Mouse (Mus musculus): ENCODE results near the gene Lonp1.
"Not testable (repeated sequence)": the region's sequence is repeated elsewhere in the genome, so short reads cannot be mapped to it uniquely, and the experiment has no call there.

Gene Lonp1

GRCm38 (mm10) chr17:56625495-56625894 is 1.2 kb downstream of the Lonp1 start:
- no peak for DNase-seq (ENCODE audit: low read depth, low spot score)

GRCm38 (mm10) chr17:56617628-56618027 is 9.1 kb downstream of the Lonp1 start:
- no peak for DNase-seq (ENCODE audit: low read depth, low spot score)

- DNase-seq (ENCODE audit: low read depth, low spot score): no peak
Measured at GRCm38 (mm10) chr17:56616725-56617124, 10.0 kb downstream of the Lonp1 start.

GRCm38 (mm10) chr17:56615792-56616191 is 10.9 kb downstream of the Lonp1 start:
- DNase-seq (ENCODE audit: low read depth, low spot score): no peak

- DNase-seq (ENCODE audit: low read depth, low spot score): no peak
Measured at GRCm38 (mm10) chr17:56615136-56615784, 11.4 kb downstream of the Lonp1 start.

- no peak for DNase-seq (ENCODE audit: low read depth, low spot score)
Measured at GRCm38 (mm10) chr17:56614391-56615135, 12.1 kb downstream of the Lonp1 start.

GRCm38 (mm10) chr17:56613893-56614292 is 12.8 kb downstream of the Lonp1 start:
- not testable (repeated sequence) for DNase-seq (ENCODE audit: low read depth, low spot score)

- DNase-seq (ENCODE audit: low read depth, low spot score): peak; percentile 73
Measured at GRCm38 (mm10) chr17:56613236-56613844, 13.3 kb downstream of the Lonp1 start, which contains the start of gene Rpl36. Gene Rpl36, plus strand, starts transcription at chr17:56613416.

- DNase-seq (ENCODE audit: low read depth, low spot score): not testable (repeated sequence)
Measured at GRCm38 (mm10) chr17:56612565-56612939, 14.1 kb downstream of the Lonp1 start.

- no peak for DNase-seq (ENCODE audit: low read depth, low spot score)
Measured at GRCm38 (mm10) chr17:56611861-56612564, 14.7 kb downstream of the Lonp1 start.

- DNase-seq (ENCODE audit: low read depth, low spot score): no peak
Measured at GRCm38 (mm10) chr17:56611323-56611722, 15.4 kb downstream of the Lonp1 start.

GRCm38 (mm10) chr17:56609452-56610171 is 17.1 kb downstream of the Lonp1 start, which contains the start of gene 2410015M20Rik:
Gene 2410015M20Rik, minus strand, starts transcription at chr17:56609771.
- peak; percentile 92 for DNase-seq (ENCODE audit: low read depth, low spot score)

- no peak for DNase-seq (ENCODE audit: low read depth, low spot score)
Measured at GRCm38 (mm10) chr17:56608699-56609098, 18.0 kb downstream of the Lonp1 start.

GRCm38 (mm10) chr17:56607521-56608062 is 19.1 kb downstream of the Lonp1 start:
- no peak for DNase-seq (ENCODE audit: low read depth, low spot score)

GRCm38 (mm10) chr17:56605431-56605830 is 21.3 kb downstream of the Lonp1 start:
- no peak for DNase-seq (ENCODE audit: low read depth, low spot score)

- DNase-seq (ENCODE audit: low read depth, low spot score): no peak
Measured at GRCm38 (mm10) chr17:56604422-56604821, 22.3 kb downstream of the Lonp1 start.

- no peak for DNase-seq (ENCODE audit: low read depth, low spot score)
Measured at GRCm38 (mm10) chr17:56604070-56604380, 22.7 kb downstream of the Lonp1 start.

- no peak for DNase-seq (ENCODE audit: low read depth, low spot score)
Measured at GRCm38 (mm10) chr17:56603186-56604069, 23.3 kb downstream of the Lonp1 start.

GRCm38 (mm10) chr17:56593527-56594271 is 33.0 kb downstream of the Lonp1 start:
- DNase-seq (ENCODE audit: low read depth, low spot score): no peak
